Mouse (Mus musculus) ES-Bruce4 (cell line): ENCODE results near the gene Fndc7. TPM values are rescaled to one million over a fixed set of nuclear protein-coding genes. Genes with fewer than 3 reads are reported as not detected.
"Not testable (repeated sequence)": the region's sequence is repeated elsewhere in the genome, so short reads cannot be mapped to it uniquely, and the experiment has no call there.

ENCODE experiments used
- H3K27ac ChIP-seq: 2 replicates; pipeline ENCODE4 v1.5.1; 2012; ENCODE audit warnings: low read length, inconsistent platforms; ENCODE audit not compliant: insufficient read depth
- H3K27me3 ChIP-seq: 2 replicates; pipeline ENCODE4 v1.6.1; 2012; ENCODE audit warnings: mild to moderate bottlenecking, low read length, inconsistent platforms; ENCODE audit not compliant: control insufficient read depth, poor library complexity, insufficient read depth, severe bottlenecking
- H3K36me3 ChIP-seq: 2 replicates; pipeline ENCODE4 v1.6.1; 2012; ENCODE audit warnings: inconsistent platforms, mild to moderate bottlenecking, low read length, moderate library complexity; ENCODE audit not compliant: control insufficient read depth, poor library complexity, insufficient read depth, severe bottlenecking
- H3K4me1 ChIP-seq: one replicate; pipeline ENCODE4 v1.8.1; 2011; ENCODE audit warnings: low read length; ENCODE audit not compliant: control insufficient read depth, insufficient read depth
- H3K4me3 ChIP-seq: 2 replicates; pipeline ENCODE4 v1.5.1; 2011; ENCODE audit warnings: low read depth, mild to moderate bottlenecking, low read length
- H3K9ac ChIP-seq: 2 replicates; pipeline ENCODE4 v1.6.1; 2012; ENCODE audit warnings: low read depth, mild to moderate bottlenecking, inconsistent platforms; ENCODE audit not compliant: poor library complexity, severe bottlenecking
- H3K9me3 ChIP-seq: replicated peaks from 2 replicates; pipeline ENCODE4 v1.6.1; 2012; ENCODE audit warnings: mild to moderate bottlenecking, low read length, inconsistent platforms; ENCODE audit not compliant: control insufficient read depth, poor library complexity, insufficient read depth, severe bottlenecking
- CTCF ChIP-seq: IDR thresholded peaks from one replicate; pipeline ENCODE4 v1.8.1; 2011; ENCODE audit warnings: low read depth, low read length
- EP300 ChIP-seq: IDR thresholded peaks from 2 replicates; pipeline ENCODE4 v1.6.1; 2011; ENCODE audit warnings: low read depth, low read length; ENCODE audit not compliant: insufficient read depth
- POLR2A ChIP-seq: IDR thresholded peaks from one replicate; pipeline ENCODE4 v1.8.1; 2011; ENCODE audit warnings: low read length; ENCODE audit not compliant: insufficient read depth
- polyA plus RNA-seq: library from polyadenylated mRNA; stranded (reverse); fragments of >200 nt; gene quantifications from 2 replicates; pipeline ENCODE4 v1.2.4, GENCODE M21; 2011; ENCODE audit warnings: low read depth; ENCODE audit not compliant: missing spikeins, insufficient read depth, insufficient read length

Fndc7 gene
- polyA plus RNA-seq, 1 experiment, result not detected

GRCm38 (mm10) chr3:108840000-108840715 is 49.6 kb downstream of the Fndc7 start, which contains the start of gene Stxbp3:
Gene Stxbp3, minus strand, starts transcription at chr3:108840526.
- H3K27ac ChIP-seq, result no peak within 1 kb of the TSS
- H3K9ac ChIP-seq, result peak within 1 kb of the TSS; percentile 76
- H3K9me3 ChIP-seq, result no peaks in the 10 kb centered on the region
- peak within 1 kb of the TSS; percentile 82 for H3K4me3 ChIP-seq
- no peaks in the 10 kb centered on the region for H3K27me3 ChIP-seq
- H3K4me1 ChIP-seq, result no peaks in the 10 kb centered on the region
- TF ChIP-seq CTCF (peak; percentile 93), POLR2A (peak; percentile 65), EP300 (no peak)
- H3K36me3 ChIP-seq, result no peaks in the 10 kb centered on the region

GRCm38 (mm10) chr3:108839647-108839999 is 50.2 kb downstream of the Fndc7 start:
- H3K9me3 ChIP-seq, result no peaks in the 10 kb centered on the region
- no peak overlapping the region for H3K27ac ChIP-seq
- TF ChIP-seq POLR2A, result no peak
- TF ChIP-seq CTCF, result no peak
- no peak for TF ChIP-seq EP300
- no peaks in the 10 kb centered on the region for H3K27me3 ChIP-seq
- H3K36me3 ChIP-seq, result no peaks in the 10 kb centered on the region
- H3K9ac ChIP-seq, result peak overlapping the region; percentile 76
- peak overlapping the region; percentile 82 for H3K4me3 ChIP-seq
- no peaks in the 10 kb centered on the region for H3K4me1 ChIP-seq

- TF ChIP-seq EP300, result no peak
- TF ChIP-seq CTCF, result no peak
- TF ChIP-seq POLR2A, result no peak
- Histone ChIP-seq H3K36me3 (no peaks in the 10 kb centered on the region), H3K27me3 (no peaks in the 10 kb centered on the region), H3K4me1 (no peaks in the 10 kb centered on the region), H3K4me3 (no peak overlapping the region), H3K9me3 (no peaks in the 10 kb centered on the region), H3K9ac (no peak overlapping the region), H3K27ac (no peak overlapping the region)
Measured at GRCm38 (mm10) chr3:108838980-108839379, 50.8 kb downstream of the Fndc7 start.

- Histone ChIP-seq H3K4me3 (no peak overlapping the region), H3K36me3 (no peaks in the 10 kb centered on the region), H3K27ac (no peak overlapping the region), H3K4me1 (no peaks in the 10 kb centered on the region), H3K9ac (no peak overlapping the region), H3K9me3 (no peaks in the 10 kb centered on the region), H3K27me3 (no peaks in the 10 kb centered on the region)
- TF ChIP-seq POLR2A (no peak), EP300 (no peak), CTCF (no peak)
Measured at GRCm38 (mm10) chr3:108836931-108837330, 52.9 kb downstream of the Fndc7 start.

GRCm38 (mm10) chr3:108833717-108834116 is 56.1 kb downstream of the Fndc7 start:
- not testable (repeated sequence) for H3K9me3 ChIP-seq, H3K4me1 ChIP-seq, H3K4me3 ChIP-seq, H3K9ac ChIP-seq, H3K27ac ChIP-seq, H3K36me3 ChIP-seq, H3K27me3 ChIP-seq

GRCm38 (mm10) chr3:108831750-108832149 is 58.1 kb downstream of the Fndc7 start:
- no peak for TF ChIP-seq EP300
- no peak for TF ChIP-seq CTCF
- TF ChIP-seq POLR2A, result no peak
- H3K36me3 ChIP-seq, result no peaks in the 10 kb centered on the region; the same call in 1 of the 2 replicates
- no peak overlapping the region for H3K9ac ChIP-seq
- no peaks in the 10 kb centered on the region for H3K4me1 ChIP-seq
- H3K27me3 ChIP-seq, result no peaks in the 10 kb centered on the region
- H3K9me3 ChIP-seq, result no peaks in the 10 kb centered on the region
- H3K4me3 ChIP-seq, result no peak overlapping the region
- no peak overlapping the region for H3K27ac ChIP-seq
